Mouse (Mus musculus): ENCODE results near the gene Abca13. TPM values are rescaled to one million over a fixed set of nuclear protein-coding genes. Genes with fewer than 3 reads are reported as not detected.

Abca13 gene
- total and polyA plus RNA-seq, 3 experiments = under 0.01 to 0.03 (median 0.03) TPM

DNA sequence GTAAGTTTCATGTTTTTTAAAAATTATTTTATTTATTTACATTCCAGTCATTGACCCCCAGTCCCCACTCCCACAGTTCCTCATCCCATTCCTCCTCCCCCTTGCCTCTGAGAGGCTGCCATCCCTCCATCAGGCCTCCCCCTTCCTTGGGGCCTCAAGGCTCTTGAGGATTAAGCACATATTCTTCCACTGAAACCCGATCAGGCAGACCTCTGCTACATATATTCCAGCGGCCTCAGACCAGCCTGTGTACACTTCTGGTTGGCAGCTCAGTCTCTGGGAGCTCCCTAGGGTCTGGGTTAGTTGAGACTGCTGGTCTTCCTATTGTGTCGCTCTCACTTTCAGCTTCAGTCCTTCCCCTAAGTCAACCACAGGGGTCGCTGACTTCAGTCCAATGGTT is 24.5 kb downstream of the Abca13 start:
- Histone ChIP-seq H3K36me3 (replicated peaks in 1 of 2; ENCODE audit: control insufficient read depth in 1 of 2, insufficient read depth in 1 of 2, low read length in 1 of 2) (no peaks in the 10 kb centered on the region), H3K9ac (ENCODE audit: insufficient read depth, low read depth) (no peak overlapping the region), H3K4me1 (ENCODE audit: control insufficient read depth in 1 of 2, insufficient read depth in 2 of 2) (no peaks in the 10 kb centered on the region), H3K4me3 (replicated peaks in 1 of 3; ENCODE audit: low read depth in 2 of 3, low read length in 2 of 3, poor library complexity in 1 of 3) (no peak overlapping the region), H3K9me3 (replicated peaks; ENCODE audit: low read length) (no peaks in the 10 kb centered on the region), H3K27me3 (replicated peaks) (peaks cover 62% of the 10 kb centered on the region), H3K79me2 (replicated peaks; ENCODE audit: control insufficient read depth, extremely low read depth, insufficient read depth, poor library complexity, severe bottlenecking) (no peaks in the 10 kb centered on the region), H3K27ac (ENCODE audit: insufficient read depth, low read depth) (no peak overlapping the region), H3K4me2 (ENCODE audit: insufficient read depth, low read depth, poor library complexity, severe bottlenecking) (no peak overlapping the region)
- TF ChIP-seq MYC (IDR thresholded peaks at IDR 0.05; ENCODE audit: low read depth, low read length) (no peak), ZKSCAN1 (IDR thresholded peaks at IDR 0.05; ENCODE audit: borderline replicate concordance, low read depth, low read length) (no peak), ZC3H11A (IDR thresholded peaks at IDR 0.05; ENCODE audit: low read depth, low read length) (no peak), SIN3A (IDR thresholded peaks at IDR 0.05; ENCODE audit: low read length) (no peak), ZNF384 (IDR thresholded peaks at IDR 0.05; ENCODE audit: low read depth, low read length) (no peak), NRF1 (IDR thresholded peaks at IDR 0.05; ENCODE audit: low read depth, low read length) (no peak), CTCF (conservative IDR thresholded peaks at IDR 0.05 in 1 of 2, IDR thresholded peaks at IDR 0.05 in 1 of 2; ENCODE audit: low read depth in 2 of 2, low read length in 2 of 2) (peak in 1 of 2 experiments; percentile 7; a peak in 1 of 4 replicates)
- dilution Hi-C loops (cut with MboI; ENCODE audit: extremely low pct_ligation_motif_present, extremely low pct_unique_long_range_greater_than_20kb, low sequenced_read_pairs) = no loop called here
- no peak for DNase-seq (ENCODE audit: extremely low read depth)
- in situ Hi-C loops (cut with MboI; ENCODE audit: low pct_ligation_motif_present, low pct_unique_long_range_greater_than_20kb, low sequenced_read_pairs) = no loop called here

DNA sequence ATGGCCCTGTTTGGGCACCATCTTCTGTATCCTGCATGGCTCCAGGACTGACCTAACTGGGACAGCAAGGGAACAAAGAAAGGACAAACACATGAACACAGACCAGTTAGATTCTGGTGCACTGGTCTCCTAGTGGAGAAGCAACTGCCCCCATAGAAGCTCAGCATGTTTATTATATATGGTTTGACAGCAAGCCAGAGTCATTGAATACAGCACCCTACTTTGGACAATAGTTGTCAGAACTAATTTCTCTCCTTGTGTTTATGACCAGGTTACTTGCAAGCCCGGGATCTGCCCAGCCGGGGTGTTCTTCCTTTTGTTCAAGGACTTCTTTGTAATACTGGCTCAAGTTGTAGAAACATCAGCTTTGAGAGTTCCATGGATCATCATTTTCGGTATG is 28.8 kb downstream of the Abca13 start:
- Histone ChIP-seq H3K9me3 (replicated peaks; ENCODE audit: low read length) (no peaks in the 10 kb centered on the region), H3K27me3 (replicated peaks) (peaks cover 64% of the 10 kb centered on the region), H3K4me1 (ENCODE audit: control insufficient read depth in 1 of 2, insufficient read depth in 2 of 2) (no peaks in the 10 kb centered on the region), H3K36me3 (replicated peaks in 1 of 2; ENCODE audit: control insufficient read depth in 1 of 2, insufficient read depth in 1 of 2, low read length in 1 of 2) (no peaks in the 10 kb centered on the region), H3K9ac (ENCODE audit: insufficient read depth, low read depth) (no peak overlapping the region), H3K27ac (ENCODE audit: insufficient read depth, low read depth) (no peak overlapping the region), H3K4me3 (replicated peaks in 1 of 3; ENCODE audit: low read depth in 2 of 3, low read length in 2 of 3, poor library complexity in 1 of 3) (no peak overlapping the region), H3K79me2 (replicated peaks; ENCODE audit: control insufficient read depth, extremely low read depth, insufficient read depth, poor library complexity, severe bottlenecking) (no peaks in the 10 kb centered on the region), H3K4me2 (ENCODE audit: insufficient read depth, low read depth, poor library complexity, severe bottlenecking) (no peak overlapping the region)
- in situ Hi-C loops (cut with MboI; ENCODE audit: low pct_ligation_motif_present, low pct_unique_long_range_greater_than_20kb, low sequenced_read_pairs) (no loop called here), dilution Hi-C loops (cut with MboI; ENCODE audit: extremely low pct_ligation_motif_present, extremely low pct_unique_long_range_greater_than_20kb, low sequenced_read_pairs) (no loop called here)
- no peak for TF ChIP-seq NELFE (IDR thresholded peaks at IDR 0.05; ENCODE audit: low read depth, low read length)
- DNase-seq (ENCODE audit: extremely low read depth) = no peak

DNA sequence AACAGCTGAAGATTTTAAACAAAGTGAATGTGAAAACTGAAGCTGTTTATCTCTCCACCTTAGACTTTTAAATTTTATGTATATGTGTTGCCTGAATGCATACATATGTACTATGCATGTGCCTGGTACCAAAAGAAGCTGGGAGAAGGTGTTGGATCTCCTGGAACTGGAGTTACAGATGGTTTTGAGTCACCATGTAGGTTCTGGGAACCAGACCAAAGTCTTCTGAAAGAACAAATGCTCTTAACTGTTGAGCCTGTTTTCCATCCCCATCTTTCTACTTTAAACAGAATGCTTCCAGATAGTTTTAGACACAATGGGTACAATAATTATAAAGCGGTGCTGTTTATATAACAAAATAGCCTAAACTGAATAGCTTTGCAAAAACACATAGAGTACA is 29.9 kb downstream of the Abca13 start:
- in situ Hi-C loops (cut with MboI; ENCODE audit: low pct_ligation_motif_present, low pct_unique_long_range_greater_than_20kb, low sequenced_read_pairs) = no loop called here
- TF ChIP-seq RCOR1 (conservative IDR thresholded peaks at IDR 0.05; ENCODE audit: low read depth, low read length) = no peak
- no peak for TF ChIP-seq CHD1 (IDR thresholded peaks at IDR 0.05; ENCODE audit: low read depth, low read length)
- no peak overlapping the region for H3K27ac ChIP-seq (ENCODE audit: insufficient read depth, low read depth)

More for the DNA sequence above, 29.9 kb downstream of the Abca13 start:
- Histone ChIP-seq H3K4me1 (ENCODE audit: control insufficient read depth in 1 of 2, insufficient read depth in 2 of 2) (no peaks in the 10 kb centered on the region), H3K4me3 (replicated peaks in 1 of 3; ENCODE audit: low read depth in 2 of 3, low read length in 2 of 3, poor library complexity in 1 of 3) (no peak overlapping the region), H3K4me2 (ENCODE audit: insufficient read depth, low read depth, poor library complexity, severe bottlenecking) (no peak overlapping the region), H3K27me3 (replicated peaks) (peaks cover 61% of the 10 kb centered on the region), H3K9me3 (replicated peaks; ENCODE audit: low read length) (no peaks in the 10 kb centered on the region), H3K9ac (ENCODE audit: insufficient read depth, low read depth) (no peak overlapping the region), H3K36me3 (replicated peaks in 1 of 2; ENCODE audit: control insufficient read depth in 1 of 2, insufficient read depth in 1 of 2, low read length in 1 of 2) (no peaks in the 10 kb centered on the region), H3K79me2 (replicated peaks; ENCODE audit: control insufficient read depth, extremely low read depth, insufficient read depth, poor library complexity, severe bottlenecking) (no peaks in the 10 kb centered on the region)
- no peak for DNase-seq (ENCODE audit: extremely low read depth)
- dilution Hi-C loops (cut with MboI; ENCODE audit: extremely low pct_ligation_motif_present, extremely low pct_unique_long_range_greater_than_20kb, low sequenced_read_pairs) = no loop called here

All from CH12.LX (cell line).